Mouse (Mus musculus) myocyte (in vitro differentiated cells): ENCODE data around the gene Nrp1.

ENCODE experiments used
- CEBPB ChIP-seq: IDR thresholded peaks from 2 replicates; pipeline ENCODE4 v1.6.1; 2011; ENCODE audit warnings: mild to moderate bottlenecking, moderate library complexity; ENCODE audit not compliant: poor library complexity, insufficient read depth, severe bottlenecking
- E2F4 ChIP-seq: IDR thresholded peaks from one replicate; pipeline ENCODE4 v1.6.1; 2011; ENCODE audit warnings: mild to moderate bottlenecking, control low read depth, moderate library complexity; ENCODE audit not compliant: insufficient read depth
- MAX ChIP-seq: IDR thresholded peaks from one replicate; pipeline ENCODE4 v1.6.1; 2011; ENCODE audit warnings: low read depth, mild to moderate bottlenecking, control low read depth
- MYOD1 ChIP-seq, 3 experiments: IDR thresholded peaks; one replicate each; pipeline ENCODE4 v1.6.1; 2011; ENCODE audit warnings: control low read depth in 2 of 3, low read depth in 2 of 3, mild to moderate bottlenecking in 2 of 3, moderate library complexity in 1 of 3; ENCODE audit not compliant: insufficient read length in 2 of 3, control insufficient read depth in 1 of 3
- MYOG ChIP-seq, 3 experiments: IDR thresholded peaks; one replicate each; pipeline ENCODE4 v1.6.1; 2011; ENCODE audit warnings: control low read depth in 2 of 3, low read depth in 2 of 3, mild to moderate bottlenecking in 2 of 3; ENCODE audit not compliant: insufficient read length in 2 of 3, control insufficient read depth in 1 of 3, insufficient read depth in 1 of 3
- POLR2A ChIP-seq: IDR thresholded peaks from one replicate; pipeline ENCODE4 v1.6.1; 2011; ENCODE audit warnings: low read depth, mild to moderate bottlenecking, control low read depth, moderate library complexity; ENCODE audit not compliant: insufficient read length
- POLR2AphosphoS2 ChIP-seq: IDR thresholded peaks from one replicate; pipeline ENCODE4 v1.6.1; 2011; ENCODE audit warnings: low read depth, control low read depth; ENCODE audit not compliant: insufficient read length
- REST ChIP-seq: IDR thresholded peaks from one replicate; pipeline ENCODE4 v1.6.1; 2011; ENCODE audit warnings: mild to moderate bottlenecking, control low read depth, moderate library complexity; ENCODE audit not compliant: insufficient read depth, insufficient read length
- SRF ChIP-seq: IDR thresholded peaks from one replicate; pipeline ENCODE4 v1.6.1; 2011; ENCODE audit warnings: low read depth; ENCODE audit not compliant: control insufficient read depth, insufficient read length
- TCF12 ChIP-seq: IDR thresholded peaks from one replicate; pipeline ENCODE4 v1.6.1; 2011; ENCODE audit warnings: mild to moderate bottlenecking, control low read depth; ENCODE audit not compliant: poor library complexity, insufficient read depth, severe bottlenecking
- TCF3 ChIP-seq: IDR thresholded peaks from one replicate; pipeline ENCODE4 v1.6.1; 2011; ENCODE audit warnings: low read depth, control low read depth; ENCODE audit not compliant: insufficient read length
- USF1 ChIP-seq: IDR thresholded peaks from one replicate; pipeline ENCODE4 v1.6.1; 2011; ENCODE audit warnings: low read depth, mild to moderate bottlenecking, control low read depth, moderate library complexity

- TF ChIP-seq SRF (no peak), USF1 (no peak), MYOG (IDR thresholded peaks at IDR 0.05; ENCODE audit: control insufficient read depth in 1 of 3, insufficient read depth in 1 of 3, insufficient read length in 2 of 3, low read depth in 2 of 3) (no peak), TCF12 (no peak), POLR2A (no peak), E2F4 (no peak), MAX (no peak), POLR2AphosphoS2 (no peak), CEBPB (no peak), TCF3 (no peak), MYOD1 (IDR thresholded peaks at IDR 0.05; ENCODE audit: control insufficient read depth in 1 of 3, insufficient read length in 2 of 3, low read depth in 2 of 3) (no peak), REST (no peak)
These were observed 39.0 kb downstream of the Nrp1 start for GRCm38 (mm10) chr8:128397441-128397840.
